Mouse (Mus musculus): ENCODE measurements around the gene Mrps11.

DNA sequence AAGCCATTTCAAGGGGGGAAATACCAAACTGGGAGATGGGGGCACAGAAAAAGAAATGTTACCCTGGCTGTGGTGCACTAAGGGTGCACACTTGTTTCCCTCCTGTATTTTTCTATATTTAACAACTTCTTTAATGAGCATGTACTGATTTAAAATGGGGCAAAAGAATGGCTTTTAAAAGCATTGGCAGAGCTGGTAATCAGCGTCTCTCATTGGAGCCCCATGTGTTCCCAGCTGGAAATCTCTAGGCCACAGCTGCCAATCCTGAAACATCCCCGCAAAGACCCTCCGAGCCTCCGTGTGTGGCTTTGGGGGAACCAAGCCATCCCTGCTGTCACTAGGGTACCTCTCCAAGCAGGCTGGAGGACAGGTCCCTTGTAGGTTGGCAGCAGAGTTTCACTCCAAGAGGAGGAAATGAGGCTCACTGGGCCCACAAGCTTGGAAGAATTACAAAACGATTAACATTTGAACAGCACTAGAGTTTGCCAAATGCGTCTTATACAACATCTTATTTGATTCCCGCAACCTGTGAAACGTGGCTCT is 28.4 kb upstream of the Mrps11 start:
- TF ChIP-seq ZC3H11A (IDR thresholded peaks at IDR 0.05; ENCODE audit: borderline replicate concordance, low read depth, low read length) (no peak), CHD2 (IDR thresholded peaks at IDR 0.05; ENCODE audit: low read depth, low read length) (no peak)
